Mouse (Mus musculus) thymus, postnatal 10 days (tissue): ENCODE measurements around the gene Isca2.
A peak's percentile ranks its signal among the peaks of the same experiment; 100 is the strongest.

ENCODE experiments used
- DNase-seq, 2 experiments: peaks; one replicate each; pipeline ENCODE4 v3.0.0; 2021; ENCODE audit warnings: low spot score in 2 of 2

Isca2 gene

GRCm38 (mm10) chr12:84772726-84773441, at the start of gene Isca2, which contains the start of gene Npc2:
Gene Isca2, plus strand, starts transcription at chr12:84773251.
Gene Npc2, minus strand, starts transcription at chr12:84773152.
- peak; percentile 94 to 95 for DNase-seq

DNA sequence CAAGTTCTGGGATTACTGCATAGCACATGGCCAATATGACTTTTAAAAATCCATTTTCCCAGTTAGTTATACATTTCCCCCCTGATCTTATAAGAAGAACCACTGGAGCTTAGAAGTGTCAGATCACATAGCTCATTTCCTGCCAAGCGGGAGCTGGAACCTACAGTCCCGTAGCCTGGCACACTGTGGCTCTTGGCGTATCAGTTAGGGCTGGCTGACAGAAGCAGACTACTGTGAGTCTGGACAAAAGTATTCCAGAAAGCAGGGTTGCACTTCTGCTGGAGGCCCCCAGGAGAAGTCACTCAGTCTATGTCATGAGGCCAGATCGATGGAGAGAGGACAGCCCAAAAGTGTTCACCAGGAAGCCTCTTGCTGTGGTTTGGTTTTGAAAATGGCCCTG, 46.7 kb upstream of the Isca2 start:
- DNase-seq: no peak

- DNase-seq: no peak
These were observed 46.1 kb upstream of the Isca2 start for GRCm38 (mm10) chr12:84726986-84727385.

DNA sequence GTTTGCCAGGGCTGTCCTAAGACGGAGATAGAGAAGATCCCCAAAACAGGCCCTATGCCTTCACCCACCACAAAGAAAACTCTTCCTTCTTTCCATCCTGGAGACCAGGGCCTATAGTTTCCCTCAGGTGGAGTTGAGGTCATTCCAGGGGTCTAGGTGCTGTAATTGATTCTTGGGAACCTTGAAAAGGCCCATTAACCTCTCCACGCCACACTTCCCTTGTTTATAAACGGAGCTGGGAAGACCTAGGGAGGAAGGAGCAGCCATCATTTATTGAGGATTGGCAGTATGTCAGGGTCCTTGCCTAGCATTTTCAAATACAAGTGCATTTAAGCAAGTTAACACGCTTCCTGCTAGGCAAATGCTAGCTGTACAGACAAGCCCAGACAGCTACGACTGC, 45.6 kb upstream of the Isca2 start:
- DNase-seq: no peak

DNA sequence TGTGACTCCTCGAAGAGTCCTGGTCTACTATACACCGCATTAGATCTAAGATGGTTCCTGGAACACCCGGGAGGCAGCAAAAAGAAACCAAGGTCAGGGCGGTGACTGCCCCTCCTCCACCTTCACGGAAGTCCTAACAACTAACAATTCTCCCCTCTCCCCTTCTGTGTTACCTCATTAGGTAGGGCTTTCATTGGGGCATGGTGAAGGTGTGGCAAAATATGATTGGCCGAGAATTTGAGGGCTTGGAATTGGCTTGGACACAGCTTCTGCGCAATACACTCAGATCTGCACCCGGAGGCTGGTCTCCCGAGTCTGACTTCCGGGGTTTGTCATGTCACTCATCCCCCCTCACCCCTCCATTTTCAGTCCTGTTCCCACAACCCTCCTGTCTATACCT, 44.6 kb upstream of the Isca2 start:
- no peak for DNase-seq

- DNase-seq: no peak
These were observed 39.7 kb upstream of the Isca2 start for GRCm38 (mm10) chr12:84733366-84733765.

- DNase-seq: no peak
These were observed 29.6 kb upstream of the Isca2 start for GRCm38 (mm10) chr12:84743496-84743895.

GRCm38 (mm10) chr12:84745700-84746099, 27.4 kb upstream of the Isca2 start:
- DNase-seq: no peak

DNA sequence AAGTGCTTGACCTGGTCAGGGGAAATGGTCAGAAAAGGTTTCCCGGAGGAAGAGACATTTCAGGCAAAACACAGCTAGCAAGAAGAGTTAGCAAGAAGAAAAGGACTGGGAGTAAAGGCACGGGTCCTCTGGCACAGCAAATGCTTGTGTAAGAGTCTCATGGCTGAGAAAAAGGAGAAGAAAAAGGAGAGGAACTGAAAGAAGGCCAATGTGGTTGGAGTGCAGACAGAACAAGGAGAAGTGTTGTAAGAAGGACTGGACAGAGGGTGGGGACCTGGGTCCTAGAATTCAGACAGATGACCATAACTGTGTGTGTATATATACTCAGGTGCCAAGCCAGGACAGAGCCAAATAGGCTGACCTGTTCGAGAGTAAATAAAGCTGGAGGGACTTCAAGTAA, 24.9 kb upstream of the Isca2 start:
- no peak for DNase-seq

- peak; percentile 55 to 56 for DNase-seq
These were observed 22.4 kb upstream of the Isca2 start for GRCm38 (mm10) chr12:84750661-84751060.

DNA sequence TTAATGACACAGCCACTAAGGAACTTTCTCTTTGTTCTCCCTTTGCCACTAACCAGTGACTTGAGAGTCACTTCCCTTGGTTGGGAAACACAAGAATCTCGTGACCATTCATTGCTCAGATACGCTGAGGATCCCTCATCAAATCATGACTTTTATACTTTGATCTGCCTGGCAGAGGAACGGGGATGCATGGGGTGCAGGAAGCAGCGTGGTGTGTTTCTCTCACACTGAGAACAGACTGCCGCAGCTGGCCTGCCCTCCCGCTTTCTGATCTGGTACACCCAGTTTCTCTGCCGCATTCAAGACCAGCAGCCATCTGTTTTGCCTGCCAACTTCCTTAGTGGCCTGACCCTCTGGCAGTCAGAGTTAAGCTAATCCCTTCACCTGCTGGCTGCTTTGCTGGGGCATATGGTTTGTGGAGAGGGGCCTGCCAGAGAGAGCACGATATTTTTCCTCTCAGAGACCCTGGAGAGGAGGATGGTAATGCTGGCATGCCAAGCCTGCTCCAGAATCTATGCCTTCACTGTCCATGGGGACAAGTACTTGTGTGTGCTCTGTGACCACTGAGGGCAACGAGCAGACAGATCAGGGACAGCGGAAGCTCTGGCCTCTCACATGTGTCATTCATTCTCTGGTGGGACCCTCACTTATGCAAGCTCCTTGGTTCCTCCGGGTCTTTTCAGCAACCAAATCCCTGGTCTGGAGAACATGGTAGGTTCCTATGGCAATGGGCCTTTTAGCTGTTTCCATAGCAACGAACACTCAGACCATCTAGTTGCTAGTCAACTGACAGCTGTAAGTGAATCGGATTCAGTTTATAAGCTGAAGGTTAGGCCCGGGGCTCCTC, 20.7 kb upstream of the Isca2 start:
- peak; percentile 55 to 66 for DNase-seq

- DNase-seq: peak; percentile 46 to 84
These were observed 17.9 kb upstream of the Isca2 start for GRCm38 (mm10) chr12:84755008-84755695.

GRCm38 (mm10) chr12:84756016-84756415, 17.0 kb upstream of the Isca2 start:
- no peak for DNase-seq

- peak in 1 of 2 experiments; percentile 43 for DNase-seq
These were observed 14.0 kb upstream of the Isca2 start for GRCm38 (mm10) chr12:84759063-84759462.

DNA sequence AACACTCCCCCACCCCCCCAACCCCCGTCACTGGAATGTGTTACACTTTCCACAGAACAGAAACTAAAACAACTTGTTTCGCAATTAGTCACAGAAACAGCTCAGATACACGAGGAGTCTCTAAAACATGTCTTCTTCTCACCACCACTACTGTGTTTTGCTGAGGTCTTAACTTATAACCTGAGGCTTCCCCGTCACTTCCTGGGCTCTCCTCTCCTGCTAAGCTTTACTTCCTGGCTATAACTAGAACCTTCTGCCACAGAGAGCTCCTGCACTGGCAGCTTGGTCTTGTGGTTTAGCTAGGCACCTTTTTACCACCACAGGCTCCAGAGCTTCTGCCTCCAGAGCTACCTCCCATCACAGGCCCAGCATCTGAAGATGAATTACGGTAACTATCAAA, 10.5 kb upstream of the Isca2 start:
- peak in 1 of 2 experiments; percentile 31 for DNase-seq

GRCm38 (mm10) chr12:84763577-84764218, 9.4 kb upstream of the Isca2 start:
- DNase-seq: no peak

GRCm38 (mm10) chr12:84764756-84765155, 8.3 kb upstream of the Isca2 start:
- no peak for DNase-seq

- DNase-seq: no peak
These were observed 7.5 kb upstream of the Isca2 start for GRCm38 (mm10) chr12:84765506-84765905.

DNA sequence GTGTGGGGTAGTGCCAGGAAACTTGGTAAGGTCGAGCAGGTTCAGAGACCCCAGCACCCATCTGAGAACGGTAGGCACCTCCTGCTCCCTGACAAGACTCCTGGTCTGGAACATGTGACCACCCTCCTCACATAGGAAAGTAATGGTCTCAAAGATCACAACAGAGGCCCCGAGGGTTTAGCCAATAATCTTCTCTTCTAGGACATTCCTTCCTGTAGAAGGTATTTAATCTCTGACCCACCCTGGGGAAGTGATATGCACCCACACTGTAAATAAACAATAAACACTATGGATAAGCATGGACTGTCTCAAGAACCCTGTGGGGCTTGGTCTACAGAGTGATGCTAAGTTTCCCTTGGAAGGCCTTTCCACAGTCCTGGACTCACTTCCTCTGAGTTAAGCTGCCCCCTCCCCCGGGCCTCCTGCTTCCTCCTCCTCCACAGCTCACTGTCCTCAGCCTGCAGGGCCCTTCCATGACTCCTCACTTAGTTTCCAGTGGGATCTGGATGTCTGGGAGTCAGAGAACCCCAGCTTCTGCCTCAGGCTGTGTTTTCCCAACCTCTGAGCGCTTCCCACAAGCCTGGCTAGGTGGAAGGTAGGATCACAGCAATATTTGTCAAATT, 6.8 kb upstream of the Isca2 start:
- DNase-seq: no peak

DNA sequence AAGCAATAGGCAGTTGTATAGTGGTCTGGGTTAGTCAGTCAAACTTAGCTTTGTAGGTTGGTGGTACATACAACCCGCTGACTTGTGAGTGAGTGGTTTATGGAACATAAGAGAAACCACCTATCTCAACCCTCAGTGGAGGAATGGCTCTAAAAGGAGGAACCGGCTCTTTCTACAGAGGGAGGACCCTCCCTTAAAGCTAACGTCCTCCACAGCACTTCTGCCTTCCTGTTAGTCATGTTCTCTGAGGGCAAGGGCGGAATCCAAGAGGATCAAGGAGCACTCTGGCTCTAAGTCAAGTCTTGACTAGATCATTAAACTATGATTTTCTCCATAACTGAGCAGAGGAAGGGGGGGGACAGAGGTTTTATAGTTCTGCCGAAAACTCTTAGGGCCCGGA, 5.5 kb upstream of the Isca2 start:
- no peak for DNase-seq

DNA sequence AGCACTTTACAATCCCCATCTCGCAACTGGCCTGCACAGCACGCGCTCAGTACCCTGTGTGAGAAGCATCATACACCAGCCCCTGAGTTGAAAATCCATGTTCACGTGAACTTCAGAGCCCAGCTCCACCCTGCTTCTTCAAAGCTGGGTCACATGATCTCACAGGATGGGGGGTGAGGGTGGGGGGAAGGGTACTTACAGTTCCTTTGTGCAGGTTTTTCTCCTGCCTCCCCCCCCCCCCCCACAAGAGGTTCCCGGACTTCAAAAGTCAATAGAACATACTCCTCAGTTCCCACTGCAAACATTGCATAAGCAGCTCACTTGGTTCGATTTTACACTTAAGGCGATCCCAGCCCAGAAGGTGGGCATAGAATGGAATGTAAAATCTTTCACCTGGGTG, 3.4 kb upstream of the Isca2 start:
- no peak for DNase-seq
